Comparison of ENCODE assay signal across 8 mouse cellular contexts in genomic region chr6:71440492-71441250, GRCm38 (mm10). TPM values are rescaled to one million over a fixed set of nuclear protein-coding genes. Genes with fewer than 3 reads are reported as not detected.
A peak's percentile ranks its signal among the peaks of the same experiment; 100 is the strongest.
DNase-seq lines count a peak whose midpoint lies in the region; ATAC-seq lines count a peak whose summit lies in the region.

Gene Rmnd5a, minus strand, starts transcription at chr6:71440637.

- H3K4me2 ChIP-seq in heart, embryonic 14.5 days (ENCODE audit: low read length) = peak within 1 kb of the TSS; percentile 92
- peak within 1 kb of the TSS; percentile 95 for H3K4me2 ChIP-seq in liver, embryonic 13.5 days
- peak within 1 kb of the TSS; percentile 83 for H3K4me2 ChIP-seq in stomach, embryonic 16.5 days (ENCODE audit: low read depth, low read length)

- DNase-seq in c-Kit-negative CD71-positive TER-119-positive erythroid progenitor cells, embryonic 14.5 days (ENCODE audit: low read depth, low spot score) = peak; percentile 99
- DNase-seq in fibroblast of lung, adult 2 months (ENCODE audit: low read depth) = peak; percentile 99
- peak; percentile 99 for DNase-seq in kidney, postnatal 14 days
- DNase-seq in liver, embryonic 13.5 days = peak; percentile 98
- peak; percentile 98 for DNase-seq in neural tube, embryonic 10.5 days (ENCODE audit: extremely low spot score, low spot score)

- peak within 1 kb of the TSS; percentile 95 for H3K9ac ChIP-seq in heart, embryonic 14.5 days (ENCODE audit: low read length)
- H3K9ac ChIP-seq in liver, embryonic 13.5 days = peak within 1 kb of the TSS; percentile 99
- peak within 1 kb of the TSS; percentile 95 for H3K9ac ChIP-seq in stomach, embryonic 16.5 days (ENCODE audit: low read length)

- H3K4me3 ChIP-seq in heart, embryonic 14.5 days (ENCODE audit: control insufficient read depth in 1 of 2, insufficient read depth in 1 of 2, low read depth in 1 of 2, low read length in 2 of 2) = peak within 1 kb of the TSS; percentile 95
- H3K4me3 ChIP-seq in liver, embryonic 13.5 days (replicated peaks) = peak within 1 kb of the TSS; percentile 99
- H3K4me3 ChIP-seq in stomach, embryonic 16.5 days (replicated peaks; ENCODE audit: low read length) = peak within 1 kb of the TSS; percentile 96

- no peaks in the 10 kb centered on the region for H3K36me3 ChIP-seq in heart, embryonic 14.5 days (ENCODE audit: control insufficient read depth, insufficient read depth, low read length)
- H3K36me3 ChIP-seq in liver, embryonic 13.5 days = no peaks in the 10 kb centered on the region
- H3K36me3 ChIP-seq in stomach, embryonic 16.5 days (ENCODE audit: control insufficient read depth, insufficient read depth, low read length) = no peaks in the 10 kb centered on the region

- H3K27me3 ChIP-seq in heart, embryonic 14.5 days (ENCODE audit: control insufficient read depth, insufficient read depth, low read length) = no peaks in the 10 kb centered on the region
- no peaks in the 10 kb centered on the region for H3K27me3 ChIP-seq in liver, embryonic 13.5 days
- no peaks in the 10 kb centered on the region for H3K27me3 ChIP-seq in stomach, embryonic 16.5 days (ENCODE audit: control insufficient read depth, insufficient read depth, low read length)

- H3K4me1 ChIP-seq in heart, embryonic 14.5 days (ENCODE audit: control insufficient read depth in 2 of 2, insufficient read depth in 2 of 2, low read length in 2 of 2) = peaks cover 3 to 25% of the 10 kb centered on the region in 2 experiments
- H3K4me1 ChIP-seq in liver, embryonic 13.5 days (replicated peaks) = peaks cover 43% of the 10 kb centered on the region
- H3K4me1 ChIP-seq in stomach, embryonic 16.5 days (ENCODE audit: control insufficient read depth, insufficient read depth, low read length) = peaks cover 23% of the 10 kb centered on the region

- peak within 1 kb of the TSS; percentile 95 to 98 for H3K27ac ChIP-seq in heart, embryonic 14.5 days (replicated peaks in 1 of 2; ENCODE audit: control insufficient read depth in 1 of 2, insufficient read depth in 1 of 2, low read depth in 2 of 2, low read length in 2 of 2)
- H3K27ac ChIP-seq in liver, embryonic 13.5 days = peak within 1 kb of the TSS; percentile 94
- peak within 1 kb of the TSS; percentile 95 for H3K27ac ChIP-seq in stomach, embryonic 16.5 days (ENCODE audit: low read length)

- peak; percentile 90 for ATAC-seq in CD4-positive, CD25-positive, alpha-beta regulatory T cell, adult 4 months
- peak; percentile 97 for ATAC-seq in heart, embryonic 14.5 days (ENCODE audit: insufficient number of reproducible peaks, insufficient read depth, low FRiP score, low read depth)
- peak; percentile 95 for ATAC-seq in liver, embryonic 13.5 days (ENCODE audit: low read depth)
- peak; percentile 98 for ATAC-seq in stomach, embryonic 16.5 days (ENCODE audit: insufficient read depth, low FRiP score)

- WGBS in heart, embryonic 14.5 days = under 1% methylated on average over 75 of the region's 75 CpGs
- under 1% methylated on average over 75 of the region's 75 CpGs for WGBS in liver, embryonic 13.5 days (ENCODE audit: insufficient replicate concordance)
- WGBS in stomach, embryonic 16.5 days = under 1% methylated on average over 75 of the region's 75 CpGs

- H3K9me3 ChIP-seq in heart, embryonic 14.5 days (ENCODE audit: control insufficient read depth, low read length) = 0 out of 2 replicates have a peak, but pooled peaks cover 6% of the 10 kb centered on the region
- H3K9me3 ChIP-seq in liver, embryonic 13.5 days (replicated peaks) = no peaks in the 10 kb centered on the region
- H3K9me3 ChIP-seq in stomach, embryonic 16.5 days (replicated peaks; ENCODE audit: control insufficient read depth, low read length) = 0 out of 2 replicates have a peak, but pooled peaks cover 4% of the 10 kb centered on the region

RNA-seq across cellular contexts. Expression of gene Rmnd5a, which starts in this region (rescaled TPM):
- polyA plus RNA-seq in CD4-positive, CD25-positive, alpha-beta regulatory T cell, adult 4 months (2017; shearing (Covaris generic)) = 10 to 100 TPM; 11.6 to 18.4 TPM
- polyA plus RNA-seq in heart, embryonic 14.5 days (2014; fragmentation: Nextera tagmentation; extraction: Ambion mirVana) = 7.4 and 8.6 TPM in 2 replicates
- polyA plus RNA-seq in liver, embryonic 13.5 days (2015; fragmentation: Nextera tagmentation; extraction: Ambion mirVana) = 5.6 and 6.2 TPM in 2 replicates
- polyA plus RNA-seq in stomach, embryonic 16.5 days (2015; fragmentation: Nextera tagmentation; extraction: Ambion mirVana) = 9.5 and 10.1 TPM in 2 replicates

Comparison
In these comparisons a context has a peak if more than half of its experiments do, and no peak if none do; other contexts are left out.
1. Peak in every context shown above with its lines: DNase-seq, ATAC-seq, H3K4me3 ChIP-seq and H3K27ac ChIP-seq.